Mouse (Mus musculus) heart, embryonic 14.5 days (tissue): ENCODE data around the gene Rasgef1b. TPM values are rescaled to one million over a fixed set of nuclear protein-coding genes. Genes with fewer than 3 reads are reported as not detected.
A peak's percentile ranks its signal among the peaks of the same experiment; 100 is the strongest.

ENCODE experiments used
- ATAC-seq: fragments of 200-750 bp; cut with Nextera tagmentation; 2 replicates; pipeline ENCODE4 v1.8.0; 2017; ENCODE audit warnings: low read depth, moderate TSS enrichment; ENCODE audit not compliant: insufficient number of reproducible peaks, insufficient read depth, low FRiP score
- H3K27ac ChIP-seq, 2 experiments: fragments of 200-500 bp in 1 of 2; fragments of 300-500 bp in 1 of 2; sonication (generic) in 1 of 2; replicated peaks in 1 of 2; 2 replicates each; pipeline ENCODE4 v1.5.1; 2012 to 2014; ENCODE audit warnings: low read depth in 2 of 2, low read length in 2 of 2, control low read depth in 1 of 2, mild to moderate bottlenecking in 1 of 2, mixed read lengths in 1 of 2; ENCODE audit not compliant: control insufficient read depth in 1 of 2, insufficient read depth in 1 of 2
- H3K27me3 ChIP-seq: fragments of 300-500 bp; sonication (generic); 2 replicates; pipeline ENCODE4 v1.6.1; 2014; ENCODE audit warnings: mild to moderate bottlenecking, low read length, control low read depth; ENCODE audit not compliant: control insufficient read depth, insufficient read depth
- H3K36me3 ChIP-seq: fragments of 300-500 bp; sonication (generic); 2 replicates; pipeline ENCODE4 v1.6.1; 2014; ENCODE audit warnings: mild to moderate bottlenecking, control low read depth, low read length, mixed read lengths; ENCODE audit not compliant: control insufficient read depth, insufficient read depth
- H3K4me1 ChIP-seq, 2 experiments: fragments of 200-500 bp in 1 of 2; fragments of 300-500 bp in 1 of 2; sonication (generic) in 1 of 2; 2 replicates each; pipeline ENCODE4 v1.6.1; 2012 to 2014; ENCODE audit warnings: low read length in 2 of 2, control low read depth in 1 of 2, mixed read lengths in 1 of 2; ENCODE audit not compliant: control insufficient read depth in 2 of 2, insufficient read depth in 2 of 2
- H3K4me2 ChIP-seq: fragments of 300-500 bp; sonication (generic); 2 replicates; pipeline ENCODE4 v1.6.1; 2014; ENCODE audit warnings: mild to moderate bottlenecking, low read length
- H3K4me3 ChIP-seq, 2 experiments: fragments of 200-500 bp in 1 of 2; fragments of 300-500 bp in 1 of 2; sonication (generic) in 1 of 2; 2 replicates each; pipeline ENCODE4 v1.5.1; 2012 to 2014; ENCODE audit warnings: low read length in 2 of 2, mild to moderate bottlenecking in 2 of 2, control low read depth in 1 of 2, low read depth in 1 of 2, moderate library complexity in 1 of 2; ENCODE audit not compliant: control insufficient read depth in 1 of 2, insufficient read depth in 1 of 2
- H3K9ac ChIP-seq: fragments of 300-500 bp; sonication (generic); 2 replicates; pipeline ENCODE4 v1.6.1; 2014; ENCODE audit warnings: mild to moderate bottlenecking, low read length
- H3K9me3 ChIP-seq: fragments of 300-500 bp; sonication (generic); 2 replicates; pipeline ENCODE4 v1.6.1; 2016; ENCODE audit warnings: low read length, control low read depth; ENCODE audit not compliant: control insufficient read depth
- WGBS: fragments of 180-500 bp; shearing (Covaris S2); extraction: QIAGEN DNeasy Blood & Tissue Kit; methylation state at CpG from one replicate; pipeline ENCODE4 v1.1.7; 2014; 5-methylcytosine and 5-hydroxymethylcytosine counted together
- polyA plus RNA-seq: library from polyadenylated mRNA; unstranded; fragments of >200 nt; fragmentation: Nextera tagmentation; extraction: Ambion mirVana; gene quantifications from 2 replicates; pipeline ENCODE4 v1.2.1, GENCODE M21; 2014

Rasgef1b gene
- polyA plus RNA-seq, 1 experiment from 2014 or later = 45.9 TPM

DNA sequence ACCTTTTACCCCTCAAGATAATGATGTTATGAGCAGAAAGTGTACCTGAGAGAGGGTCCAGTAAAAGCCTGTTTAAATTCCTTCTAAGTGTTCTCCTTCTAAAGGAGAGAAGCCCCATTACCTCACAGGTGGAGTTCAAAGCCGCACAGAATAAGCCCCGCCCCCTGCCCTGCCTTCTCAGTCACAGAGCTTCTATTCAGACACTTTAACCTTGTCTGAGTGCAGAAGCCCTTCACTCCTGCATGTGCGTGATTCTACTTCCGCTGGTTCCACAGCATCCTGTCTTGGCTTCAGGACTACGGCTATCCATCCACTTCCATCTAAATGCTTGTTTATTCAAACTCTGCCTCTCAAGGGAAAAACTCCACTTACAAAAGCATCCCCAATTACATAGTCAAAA, 72.8 kb downstream of the Rasgef1b start:
- Histone ChIP-seq H3K27ac (no peak overlapping the region), H3K27me3 (no peaks in the 10 kb centered on the region), H3K9me3 (no peaks in the 10 kb centered on the region), H3K9ac (no peak overlapping the region), H3K4me2 (no peak overlapping the region), H3K4me1 (no peaks in the 10 kb centered on the region), H3K36me3 (no peaks in the 10 kb centered on the region), H3K4me3 (no peak overlapping the region)
- ATAC-seq = no peak
- 47% methylated on average over 5 of the region's 5 CpGs for WGBS

DNA sequence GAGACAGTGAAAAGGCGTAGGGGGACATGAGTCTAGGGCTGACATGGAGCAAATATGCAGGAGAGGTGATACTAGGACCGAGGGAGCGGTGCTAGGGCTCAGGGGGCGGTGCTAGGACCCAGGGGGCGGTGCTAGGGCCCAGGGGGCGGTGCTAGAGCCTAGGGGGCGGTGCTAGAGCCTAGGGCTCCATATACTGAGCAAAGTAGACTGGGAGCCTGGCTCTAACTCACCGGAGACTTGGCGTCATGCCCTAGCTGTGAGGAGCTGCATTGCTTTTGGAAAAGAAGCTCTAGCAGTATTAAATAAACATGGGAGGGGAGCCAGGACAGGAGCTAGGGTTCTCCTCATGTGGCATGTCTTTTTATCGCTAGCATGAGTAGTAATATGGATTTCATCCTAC, 75.9 kb downstream of the Rasgef1b start:
- Histone ChIP-seq H3K4me2 (no peak overlapping the region), H3K4me3 (no peak overlapping the region), H3K9ac (no peak overlapping the region), H3K36me3 (no peaks in the 10 kb centered on the region), H3K4me1 (peaks cover 8 to 11% of the 10 kb centered on the region in 2 experiments; a peak in 3 of 4 replicates), H3K9me3 (no peaks in the 10 kb centered on the region), H3K27me3 (no peaks in the 10 kb centered on the region), H3K27ac (no peak overlapping the region)
- 70% methylated on average over 10 of the region's 10 CpGs for WGBS
- no peak for ATAC-seq

DNA sequence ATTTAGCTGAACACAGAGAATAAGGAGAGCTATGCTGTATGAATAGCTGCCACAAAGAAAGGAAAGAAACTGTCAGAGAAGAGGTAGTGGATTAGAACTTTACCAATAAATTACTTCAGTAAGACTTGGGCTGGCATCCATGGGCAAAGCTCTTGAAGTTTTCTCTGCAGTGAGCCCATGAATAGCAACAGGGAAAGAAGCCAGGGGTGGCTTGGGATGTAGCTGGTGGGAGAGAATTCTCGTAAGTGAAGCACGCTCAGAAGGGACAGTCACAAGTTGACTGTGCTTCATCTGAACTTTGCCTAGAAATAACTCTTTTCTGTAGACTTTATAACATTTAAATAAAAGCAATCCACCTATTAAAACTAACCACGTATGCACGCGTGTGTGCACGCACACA, 87.5 kb downstream of the Rasgef1b start:
- Histone ChIP-seq H3K4me1 (peaks cover 3% of the 10 kb centered on the region in 2 experiments; a peak in 1 of 4 replicates), H3K9me3 (no peaks in the 10 kb centered on the region), H3K36me3 (no peaks in the 10 kb centered on the region), H3K27me3 (no peaks in the 10 kb centered on the region), H3K4me2 (no peak overlapping the region), H3K4me3 (no peak overlapping the region), H3K27ac (no peak overlapping the region), H3K9ac (no peak overlapping the region)
- ATAC-seq = no peak
- 86% methylated on average over 6 of the region's 6 CpGs for WGBS

DNA sequence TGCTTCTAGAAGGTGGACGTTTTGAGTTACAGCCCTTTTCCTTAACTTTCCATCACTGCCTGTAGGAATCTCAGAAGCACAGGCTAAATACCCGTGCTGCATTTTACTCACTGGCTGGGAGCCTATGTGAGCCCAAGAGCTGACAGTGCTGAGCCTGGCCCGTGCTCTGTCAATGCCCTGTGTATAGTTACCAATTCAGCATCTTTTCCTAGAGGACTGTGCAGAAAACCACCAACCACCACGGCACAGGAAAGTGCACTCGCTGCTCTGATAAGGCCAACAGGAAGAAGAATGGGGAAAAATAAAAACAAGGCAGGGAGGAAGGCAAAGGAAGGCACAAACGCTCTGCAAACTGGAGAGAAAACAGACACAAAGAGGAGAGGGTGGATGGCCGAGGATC, 92.3 kb downstream of the Rasgef1b start:
- Histone ChIP-seq H3K4me2 (no peak overlapping the region), H3K36me3 (no peaks in the 10 kb centered on the region), H3K4me3 (no peak overlapping the region), H3K4me1 (peaks cover 12 to 23% of the 10 kb centered on the region in 2 experiments), H3K27me3 (no peaks in the 10 kb centered on the region), H3K9me3 (no peaks in the 10 kb centered on the region), H3K27ac (peak overlapping the region; percentile 47 to 49; a peak in 2 of 4 replicates), H3K9ac (no peak overlapping the region)
- ATAC-seq = no peak
- WGBS = 24% methylated on average over 7 of the region's 7 CpGs

DNA sequence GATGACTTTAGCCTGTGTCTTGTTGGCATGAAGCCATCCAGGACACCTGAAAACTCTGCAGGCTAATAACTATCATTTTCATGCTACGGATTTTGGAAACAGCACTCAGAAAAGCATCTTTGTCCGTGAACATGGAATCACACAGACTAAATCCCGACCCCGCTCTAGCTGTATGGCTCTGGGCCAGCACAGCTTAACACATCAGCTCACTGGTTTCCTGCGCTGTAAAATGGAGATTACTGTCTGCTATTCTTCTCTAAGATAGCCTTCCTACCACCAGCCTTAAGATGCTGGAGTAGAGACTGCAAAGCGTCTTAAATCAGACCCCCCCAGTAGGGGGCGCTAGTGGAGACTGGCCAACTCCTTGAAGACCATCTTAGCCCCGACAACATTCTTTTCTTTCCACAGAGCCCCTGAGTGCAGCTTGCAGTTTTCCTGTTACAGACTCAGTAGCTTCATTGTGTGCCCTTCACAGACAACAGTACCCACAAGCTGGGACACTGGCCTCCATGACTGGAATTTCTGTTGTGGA, 94.8 kb downstream of the Rasgef1b start:
- Histone ChIP-seq H3K36me3 (no peaks in the 10 kb centered on the region), H3K27me3 (no peaks in the 10 kb centered on the region), H3K4me1 (peaks cover 12 to 23% of the 10 kb centered on the region in 2 experiments), H3K9ac (no peak overlapping the region), H3K4me3 (no peak overlapping the region), H3K9me3 (no peaks in the 10 kb centered on the region), H3K27ac (peak overlapping the region in 1 of 2 experiments; percentile 26; a peak in 1 of 4 replicates), H3K4me2 (no peak overlapping the region)
- WGBS = 60% methylated on average over 8 of the region's 8 CpGs
- no peak for ATAC-seq

DNA sequence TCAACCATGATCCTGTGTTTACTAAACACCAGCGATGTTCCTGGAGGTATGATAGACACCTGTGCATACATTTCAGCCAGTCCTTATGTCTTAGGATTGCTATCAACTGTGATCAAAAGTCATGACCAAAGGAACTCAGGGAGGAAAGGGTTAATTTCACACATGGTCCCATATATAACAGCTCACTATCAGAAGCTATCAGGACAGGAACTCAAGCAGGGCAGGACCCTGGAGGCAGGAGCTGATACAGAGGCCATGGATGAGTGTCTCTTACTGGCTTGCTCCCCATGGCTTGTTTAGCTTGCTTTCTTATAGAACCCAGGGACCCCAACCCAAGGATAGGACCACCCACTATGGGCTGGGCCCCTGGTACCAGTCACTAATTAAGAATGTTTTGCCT, 95.3 kb downstream of the Rasgef1b start:
- Histone ChIP-seq H3K9me3 (no peaks in the 10 kb centered on the region), H3K36me3 (no peaks in the 10 kb centered on the region), H3K4me1 (peaks cover 12 to 25% of the 10 kb centered on the region in 2 experiments), H3K27me3 (no peaks in the 10 kb centered on the region), H3K9ac (no peak overlapping the region), H3K4me2 (no peak overlapping the region), H3K4me3 (no peak overlapping the region), H3K27ac (peak overlapping the region in 1 of 2 experiments; percentile 26; a peak in 1 of 4 replicates)
- WGBS = 80% methylated on average over 1 of the region's 1 CpGs
- no peak for ATAC-seq

DNA sequence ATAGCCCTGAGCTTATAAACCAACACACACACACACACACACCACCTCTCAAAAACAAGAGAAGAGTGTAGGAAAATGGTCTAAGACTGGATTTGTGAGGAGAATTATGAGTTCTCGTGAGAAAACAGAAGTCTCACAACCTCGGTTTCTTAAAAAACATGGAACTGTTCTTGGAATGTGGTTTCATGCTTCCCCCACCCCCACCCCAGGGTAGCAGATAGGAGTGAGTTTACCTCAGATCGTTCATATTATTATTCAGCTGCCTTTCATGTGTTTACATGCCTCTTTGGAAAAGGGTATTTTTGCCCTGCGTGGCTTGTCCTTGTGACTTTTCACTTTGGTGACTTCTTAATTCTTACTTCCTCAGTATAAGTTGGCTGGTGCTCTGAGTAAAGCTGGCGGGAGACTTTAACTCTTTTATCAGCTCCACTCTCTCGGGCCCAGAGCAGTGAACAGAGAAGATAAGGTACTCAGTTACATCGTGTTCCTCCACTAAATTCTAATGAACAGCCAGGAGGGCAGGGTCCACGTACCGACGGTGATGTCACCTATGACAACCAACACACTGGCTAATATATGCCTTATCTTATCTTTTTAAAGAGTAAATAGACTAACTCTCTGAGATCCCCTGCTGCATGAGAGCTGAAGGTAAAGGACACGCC, 96.1 kb downstream of the Rasgef1b start:
- Histone ChIP-seq H3K9me3 (no peaks in the 10 kb centered on the region), H3K4me3 (no peak overlapping the region), H3K4me1 (peaks cover 12 to 27% of the 10 kb centered on the region in 2 experiments), H3K27ac (no peak overlapping the region; a peak in 1 of 4 replicates), H3K9ac (no peak overlapping the region), H3K27me3 (no peaks in the 10 kb centered on the region), H3K36me3 (no peaks in the 10 kb centered on the region), H3K4me2 (peak overlapping the region; percentile 2; the same call in 1 of the 2 replicates)
- 19% methylated on average over 11 of the region's 11 CpGs for WGBS
- no peak for ATAC-seq
